Mouse (Mus musculus): ENCODE results near the gene Mt4. TPM values are rescaled to one million over a fixed set of nuclear protein-coding genes. Genes with fewer than 3 reads are reported as not detected.

The Mt4 gene
- total and polyA plus RNA-seq, 2 experiments = not detected

DNA sequence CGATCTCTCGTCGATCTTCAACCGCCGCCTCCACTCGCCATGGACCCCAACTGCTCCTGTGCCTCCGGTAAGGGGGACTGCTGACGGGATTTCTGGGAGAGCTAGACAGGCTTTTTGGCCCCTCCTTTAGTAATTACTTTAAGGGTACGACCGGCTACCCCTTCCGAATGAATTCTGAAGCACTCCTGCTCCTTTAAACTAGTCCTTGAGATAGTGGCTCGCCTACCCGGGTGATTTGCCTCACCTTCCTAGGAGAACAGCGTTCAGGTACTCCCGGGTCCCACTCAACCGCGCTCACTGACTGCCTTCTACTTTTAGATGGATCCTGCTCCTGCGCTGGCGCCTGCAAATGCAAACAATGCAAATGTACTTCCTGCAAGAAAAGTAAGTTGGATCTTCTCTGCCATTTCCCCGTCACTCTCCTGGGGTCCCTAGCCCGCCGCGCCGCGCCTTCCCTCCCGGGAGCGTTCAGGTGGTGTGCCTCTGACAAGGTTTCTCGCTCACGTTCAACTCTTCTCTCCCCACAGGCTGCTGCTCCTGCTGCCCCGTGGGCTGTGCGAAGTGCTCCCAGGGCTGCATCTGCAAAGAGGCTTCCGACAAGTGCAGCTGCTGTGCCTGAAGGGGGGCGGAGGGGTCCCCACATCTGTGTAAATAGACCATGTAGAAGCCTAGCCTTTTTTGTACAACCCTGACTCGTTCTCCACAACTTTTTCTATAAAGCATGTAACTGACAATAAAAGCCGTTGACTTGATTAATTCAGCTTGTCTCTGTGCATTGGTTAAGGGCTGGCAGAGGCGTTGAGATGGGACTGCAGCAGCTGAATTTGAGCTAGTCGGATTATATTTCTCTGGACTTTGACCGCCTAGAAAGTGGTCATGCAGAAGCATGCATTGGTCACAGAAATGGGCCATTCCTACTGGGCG lies 36.1 kb downstream of the Mt4 start:
- peak overlapping the region; percentile 61 for H3K4me3 ChIP-seq (ENCODE audit: insufficient read depth, low read depth, low read length)
- H3K27me3 ChIP-seq (ENCODE audit: control insufficient read depth, insufficient read depth, low read length) = no peaks in the 10 kb centered on the region
- H3K36me3 ChIP-seq (ENCODE audit: control insufficient read depth, insufficient read depth, low read length) = no peaks in the 10 kb centered on the region
- 4% methylated on average over 39 of the region's 39 CpGs for WGBS
- no peaks in the 10 kb centered on the region for H3K79me2 ChIP-seq (ENCODE audit: control insufficient read depth, insufficient read depth, low read length)
- TF ChIP-seq POLR2A (IDR thresholded peaks at IDR 0.05; ENCODE audit: extremely low read depth, insufficient read depth, low read length) (no peak), CTCF (IDR thresholded peaks at IDR 0.05; ENCODE audit: low read depth, low read length) (no peak)
- peak; percentile 39 for DNase-seq (ENCODE audit: extremely low read depth, low read depth, low spot score)
- no peak overlapping the region; the same call in 1 of the 2 replicates for H3K27ac ChIP-seq (replicated peaks; ENCODE audit: insufficient read depth, low read depth, low read length)
- H3K9ac ChIP-seq (ENCODE audit: low read depth, low read length) = peak overlapping the region; percentile 77
- peaks cover 12% of the 10 kb centered on the region for H3K4me1 ChIP-seq (ENCODE audit: control insufficient read depth, insufficient read depth, low read length)

DNA sequence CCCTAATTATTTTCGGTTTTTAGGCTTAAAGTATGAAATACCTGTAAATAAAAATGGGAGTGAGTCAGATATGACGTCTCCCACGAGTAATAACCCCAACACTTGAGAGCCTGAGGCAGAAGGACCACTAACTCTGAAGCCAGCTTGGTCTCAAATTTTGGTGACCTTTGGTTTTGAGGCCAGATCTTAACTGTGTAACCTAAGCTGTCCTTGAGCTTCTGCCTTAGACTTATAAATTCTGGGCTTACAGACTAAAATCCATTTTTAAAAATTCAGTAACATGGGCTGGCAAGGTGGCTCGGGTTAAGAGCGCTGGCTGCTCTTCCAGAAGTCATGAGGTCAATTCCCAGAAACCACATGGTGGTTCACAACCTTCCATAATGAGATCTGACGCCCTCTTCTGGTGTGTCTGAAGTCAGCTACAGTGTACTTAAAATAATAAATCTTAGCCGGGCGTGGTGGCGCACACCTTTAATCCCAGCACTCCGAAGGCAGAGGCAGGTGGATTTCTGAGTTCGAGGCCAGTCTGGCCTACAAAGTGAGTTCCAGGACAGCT lies 36.9 kb downstream of the Mt4 start:
- Histone ChIP-seq H3K9ac (ENCODE audit: low read depth, low read length) (no peak overlapping the region), H3K27me3 (ENCODE audit: control insufficient read depth, insufficient read depth, low read length) (no peaks in the 10 kb centered on the region), H3K27ac (replicated peaks; ENCODE audit: insufficient read depth, low read depth, low read length) (no peak overlapping the region), H3K4me1 (ENCODE audit: control insufficient read depth, insufficient read depth, low read length) (peaks cover 12% of the 10 kb centered on the region), H3K79me2 (ENCODE audit: control insufficient read depth, insufficient read depth, low read length) (no peaks in the 10 kb centered on the region), H3K36me3 (ENCODE audit: control insufficient read depth, insufficient read depth, low read length) (no peaks in the 10 kb centered on the region), H3K4me3 (ENCODE audit: insufficient read depth, low read depth, low read length) (no peak overlapping the region)
- no peak for TF ChIP-seq CTCF (IDR thresholded peaks at IDR 0.05; ENCODE audit: low read depth, low read length)
- no peak for TF ChIP-seq POLR2A (IDR thresholded peaks at IDR 0.05; ENCODE audit: extremely low read depth, insufficient read depth, low read length)
- 39% methylated on average over 11 of the region's 11 CpGs for WGBS
- peak; percentile 17 for DNase-seq (ENCODE audit: extremely low read depth, low read depth, low spot score)

DNA sequence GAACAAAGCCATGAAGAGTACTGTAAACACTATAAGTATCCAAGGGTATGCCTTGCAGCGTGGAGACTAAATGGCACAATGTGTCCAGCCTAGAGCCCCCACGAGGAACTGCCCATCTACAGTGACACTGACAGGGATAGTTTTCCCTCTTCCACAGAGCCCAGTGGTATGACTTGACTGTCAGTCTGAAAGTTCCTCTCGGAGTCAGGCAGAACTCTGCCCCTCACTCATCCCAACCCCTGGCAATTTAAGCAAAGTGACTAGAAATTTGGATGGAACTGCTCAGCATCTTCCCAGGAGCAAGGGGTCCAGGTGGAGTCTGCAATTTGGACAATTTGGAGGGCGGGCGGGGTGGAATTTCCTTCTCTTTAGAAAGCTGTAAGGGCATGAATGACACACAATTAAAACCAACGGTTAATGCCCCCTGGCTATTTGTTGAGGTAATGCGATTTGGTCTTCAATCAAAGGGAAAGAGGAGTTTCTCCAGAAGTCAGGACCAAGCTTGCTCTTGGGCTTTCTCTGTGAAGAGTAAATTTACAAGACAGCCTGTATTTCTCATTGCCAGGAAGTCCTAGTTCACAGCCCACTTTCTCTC lies 37.7 kb downstream of the Mt4 start:
- 55% methylated on average over 7 of the region's 7 CpGs for WGBS
- H3K27ac ChIP-seq (replicated peaks; ENCODE audit: insufficient read depth, low read depth, low read length) = no peak overlapping the region

DNA sequence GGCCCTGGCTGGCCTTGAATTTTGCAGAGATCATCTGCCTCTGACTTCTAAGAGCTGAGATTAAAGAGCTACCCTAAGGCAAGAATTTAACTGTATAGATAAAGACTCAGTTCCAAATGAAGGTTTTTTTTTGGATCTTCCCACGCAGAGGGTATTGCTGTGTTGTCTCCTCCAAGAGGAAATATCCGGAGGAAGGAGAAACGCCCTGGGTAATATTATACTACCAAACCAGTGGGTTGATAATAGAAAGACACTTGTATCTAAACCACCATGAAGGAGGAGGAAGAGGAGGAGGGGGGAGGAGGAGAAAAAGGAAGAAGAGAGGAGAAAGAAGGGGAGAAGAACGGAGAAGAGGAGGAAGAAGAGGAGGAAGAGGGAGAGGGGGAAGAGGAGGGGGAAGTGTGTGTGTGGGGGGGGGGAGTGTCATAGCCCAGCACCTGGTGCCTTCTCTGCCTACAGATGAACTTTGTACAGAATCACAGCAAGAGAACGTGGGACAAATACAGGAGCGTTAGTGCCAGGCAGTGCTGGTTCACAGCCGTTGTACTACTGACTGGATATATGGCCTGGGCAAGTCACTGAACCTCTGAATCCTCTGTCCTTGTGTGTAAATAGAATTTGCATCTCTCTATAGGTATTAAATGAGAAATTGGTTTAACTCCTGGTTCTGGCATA lies 40.9 kb downstream of the Mt4 start:
- no peak for TF ChIP-seq POLR2A (IDR thresholded peaks at IDR 0.05; ENCODE audit: extremely low read depth, insufficient read depth, low read length)
- TF ChIP-seq CTCF (IDR thresholded peaks at IDR 0.05; ENCODE audit: low read depth, low read length) = no peak
- Histone ChIP-seq H3K4me1 (ENCODE audit: control insufficient read depth, insufficient read depth, low read length) (peaks cover 11% of the 10 kb centered on the region), H3K4me3 (ENCODE audit: insufficient read depth, low read depth, low read length) (no peak overlapping the region), H3K9ac (ENCODE audit: low read depth, low read length) (no peak overlapping the region), H3K27ac (replicated peaks; ENCODE audit: insufficient read depth, low read depth, low read length) (no peak overlapping the region), H3K36me3 (ENCODE audit: control insufficient read depth, insufficient read depth, low read length) (no peaks in the 10 kb centered on the region), H3K27me3 (ENCODE audit: control insufficient read depth, insufficient read depth, low read length) (no peaks in the 10 kb centered on the region), H3K79me2 (ENCODE audit: control insufficient read depth, insufficient read depth, low read length) (no peaks in the 10 kb centered on the region)
- WGBS = 56% methylated on average over 7 of the region's 7 CpGs
- DNase-seq (ENCODE audit: extremely low read depth, low read depth, low spot score) = no peak

More for the DNA sequence above, 37.7 kb downstream of the Mt4 start:
- no peaks in the 10 kb centered on the region for H3K36me3 ChIP-seq (ENCODE audit: control insufficient read depth, insufficient read depth, low read length)
- H3K27me3 ChIP-seq (ENCODE audit: control insufficient read depth, insufficient read depth, low read length) = no peaks in the 10 kb centered on the region
- DNase-seq (ENCODE audit: extremely low read depth, low read depth, low spot score) = no peak
- H3K9ac ChIP-seq (ENCODE audit: low read depth, low read length) = no peak overlapping the region
- peaks cover 12% of the 10 kb centered on the region for H3K4me1 ChIP-seq (ENCODE audit: control insufficient read depth, insufficient read depth, low read length)
- H3K4me3 ChIP-seq (ENCODE audit: insufficient read depth, low read depth, low read length) = no peak overlapping the region
- H3K79me2 ChIP-seq (ENCODE audit: control insufficient read depth, insufficient read depth, low read length) = no peaks in the 10 kb centered on the region
- TF ChIP-seq POLR2A (IDR thresholded peaks at IDR 0.05; ENCODE audit: extremely low read depth, insufficient read depth, low read length) (no peak), CTCF (IDR thresholded peaks at IDR 0.05; ENCODE audit: low read depth, low read length) (no peak)

DNA sequence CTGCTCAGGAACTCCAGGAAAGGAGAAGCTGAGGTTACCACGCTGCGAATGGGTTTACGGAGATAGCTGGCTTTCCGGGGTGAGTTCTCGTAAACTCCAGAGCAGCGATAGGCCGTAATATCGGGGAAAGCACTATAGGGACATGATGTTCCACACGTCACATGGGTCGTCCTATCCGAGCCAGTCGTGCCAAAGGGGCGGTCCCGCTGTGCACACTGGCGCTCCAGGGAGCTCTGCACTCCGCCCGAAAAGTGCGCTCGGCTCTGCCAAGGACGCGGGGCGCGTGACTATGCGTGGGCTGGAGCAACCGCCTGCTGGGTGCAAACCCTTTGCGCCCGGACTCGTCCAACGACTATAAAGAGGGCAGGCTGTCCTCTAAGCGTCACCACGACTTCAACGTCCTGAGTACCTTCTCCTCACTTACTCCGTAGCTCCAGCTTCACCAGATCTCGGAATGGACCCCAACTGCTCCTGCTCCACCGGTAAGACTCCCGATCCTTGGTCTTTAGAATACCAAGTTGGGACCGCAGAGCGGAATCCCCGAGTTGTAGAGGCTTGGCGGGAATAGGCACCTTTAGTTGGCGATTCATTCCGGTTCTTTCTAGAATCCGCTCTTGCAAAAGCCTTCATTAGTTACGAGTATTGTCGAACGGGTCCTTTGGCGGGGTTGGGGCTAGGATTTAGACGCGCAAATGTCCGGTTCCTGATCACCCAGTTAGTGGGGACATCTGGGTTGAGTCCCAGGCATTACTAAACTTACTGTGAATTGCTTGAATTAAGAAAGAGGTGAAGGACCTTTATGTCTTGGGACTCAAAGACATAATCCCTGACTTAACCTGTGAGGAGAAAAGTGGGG lies 42.1 kb downstream of the Mt4 start, which contains the start of gene Mt1:
Mt1 (plus strand) TSS at position 226 of the 856 bp plus-strand sequence.
- WGBS = under 1% methylated on average over 50 of the region's 50 CpGs
- DNase-seq (ENCODE audit: extremely low read depth, low read depth, low spot score) = peak; percentile 85
- Histone ChIP-seq H3K4me3 (ENCODE audit: insufficient read depth, low read depth, low read length) (peak within 1 kb of the TSS; percentile 51), H3K27ac (replicated peaks; ENCODE audit: insufficient read depth, low read depth, low read length) (peak within 1 kb of the TSS; percentile 70), H3K4me1 (ENCODE audit: control insufficient read depth, insufficient read depth, low read length) (peaks cover 11% of the 10 kb centered on the region), H3K27me3 (ENCODE audit: control insufficient read depth, insufficient read depth, low read length) (no peaks in the 10 kb centered on the region), H3K79me2 (ENCODE audit: control insufficient read depth, insufficient read depth, low read length) (no peaks in the 10 kb centered on the region), H3K36me3 (ENCODE audit: control insufficient read depth, insufficient read depth, low read length) (no peaks in the 10 kb centered on the region), H3K9ac (ENCODE audit: low read depth, low read length) (peak within 1 kb of the TSS; percentile 75)
- TF ChIP-seq POLR2A (IDR thresholded peaks at IDR 0.05; ENCODE audit: extremely low read depth, insufficient read depth, low read length) (peak; percentile 77), CTCF (IDR thresholded peaks at IDR 0.05; ENCODE audit: low read depth, low read length) (no peak)

Measured in liver, adult 2 months (tissue).